Mouse (Mus musculus): ENCODE measurements around the gene Hdac9. TPM values are rescaled to one million over a fixed set of nuclear protein-coding genes. Genes with fewer than 3 reads are reported as not detected.

Hdac9 gene
- polyA plus RNA-seq, 1 experiment from 2014 or later: 7.3 TPM

GRCm38 (mm10) chr12:34776170-34776569, 140.7 kb downstream of the Hdac9 start:
- no peak for ATAC-seq (ENCODE audit: insufficient number of reproducible peaks, insufficient read depth, low FRiP score, low TSS enrichment)
- 40% methylated on average over 3 of the region's 3 CpGs for WGBS
- Histone ChIP-seq H3K4me2 (replicated peaks) (no peak overlapping the region), H3K4me3 (no peak overlapping the region), H3K9ac (no peak overlapping the region), H3K36me3 (no peaks in the 10 kb centered on the region), H3K27ac (no peak overlapping the region), H3K9me3 (no peaks in the 10 kb centered on the region), H3K4me1 (peaks cover 3% of the 10 kb centered on the region; the same call in 1 of the 2 replicates), H3K27me3 (no peaks in the 10 kb centered on the region)

- H3K9ac ChIP-seq: no peak overlapping the region
- no peak overlapping the region for H3K4me3 ChIP-seq
- no peak overlapping the region for H3K4me2 ChIP-seq (replicated peaks)
- H3K9me3 ChIP-seq: no peaks in the 10 kb centered on the region
- no peak for ATAC-seq (ENCODE audit: insufficient number of reproducible peaks, insufficient read depth, low FRiP score, low TSS enrichment)
- no peak overlapping the region for H3K27ac ChIP-seq
- no peaks in the 10 kb centered on the region for H3K36me3 ChIP-seq
- H3K4me1 ChIP-seq: peaks cover 3% of the 10 kb centered on the region; the same call in 1 of the 2 replicates
- H3K27me3 ChIP-seq: no peaks in the 10 kb centered on the region
- WGBS: 64% methylated on average over 5 of the region's 5 CpGs
These were observed 142.8 kb downstream of the Hdac9 start for GRCm38 (mm10) chr12:34774071-34774470.

DNA sequence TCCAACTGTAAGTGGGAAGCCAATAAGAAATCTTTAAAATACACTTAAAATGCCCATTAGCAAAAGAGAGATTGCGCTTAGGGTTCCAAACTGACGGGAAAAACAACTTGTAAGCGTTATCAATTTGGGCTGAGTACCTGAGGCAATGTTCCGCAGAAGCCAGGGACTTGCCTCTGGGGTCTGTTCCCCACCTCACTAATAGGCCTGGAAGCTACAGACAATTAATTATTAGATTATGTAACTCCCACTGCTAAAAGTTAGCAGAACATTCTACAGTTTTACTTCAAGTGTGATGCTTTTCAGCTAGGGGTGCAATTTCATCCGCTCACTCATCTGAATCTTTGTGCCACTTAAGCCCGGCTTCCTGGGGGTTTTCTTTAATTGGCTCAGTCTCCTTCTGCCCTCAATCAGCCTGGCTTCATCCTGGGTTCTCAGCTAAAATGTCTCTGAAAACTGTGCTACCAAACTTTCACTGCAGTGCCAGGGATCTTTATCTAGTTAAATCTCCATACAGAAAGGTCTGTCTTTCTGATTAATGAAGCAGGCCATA, 149.6 kb downstream of the Hdac9 start:
- Histone ChIP-seq H3K4me3 (no peak overlapping the region), H3K9ac (no peak overlapping the region), H3K4me2 (replicated peaks) (no peak overlapping the region), H3K4me1 (no peaks in the 10 kb centered on the region), H3K27me3 (no peaks in the 10 kb centered on the region), H3K27ac (no peak overlapping the region), H3K36me3 (no peaks in the 10 kb centered on the region), H3K9me3 (no peaks in the 10 kb centered on the region)
- WGBS: 70% methylated on average over 6 of the region's 6 CpGs
- ATAC-seq (ENCODE audit: insufficient number of reproducible peaks, insufficient read depth, low FRiP score, low TSS enrichment): no peak

- WGBS: 78% methylated on average over 2 of the region's 2 CpGs
- H3K27me3 ChIP-seq: no peaks in the 10 kb centered on the region
- H3K9me3 ChIP-seq: no peaks in the 10 kb centered on the region
- no peak overlapping the region for H3K27ac ChIP-seq
- H3K4me2 ChIP-seq (replicated peaks): no peak overlapping the region
- ATAC-seq (ENCODE audit: insufficient number of reproducible peaks, insufficient read depth, low FRiP score, low TSS enrichment): no peak
- H3K36me3 ChIP-seq: no peaks in the 10 kb centered on the region
- no peak overlapping the region for H3K9ac ChIP-seq
- no peaks in the 10 kb centered on the region for H3K4me1 ChIP-seq
- no peak overlapping the region for H3K4me3 ChIP-seq
These were observed 169.6 kb downstream of the Hdac9 start for GRCm38 (mm10) chr12:34747266-34747665.

- Histone ChIP-seq H3K27ac (no peak overlapping the region), H3K27me3 (no peaks in the 10 kb centered on the region), H3K9ac (no peak overlapping the region), H3K36me3 (no peaks in the 10 kb centered on the region), H3K4me1 (no peaks in the 10 kb centered on the region), H3K4me3 (no peak overlapping the region), H3K9me3 (no peaks in the 10 kb centered on the region), H3K4me2 (replicated peaks) (no peak overlapping the region)
- no peak for ATAC-seq (ENCODE audit: insufficient number of reproducible peaks, insufficient read depth, low FRiP score, low TSS enrichment)
- WGBS: 71% methylated on average over 5 of the region's 5 CpGs
These were observed 191.7 kb downstream of the Hdac9 start for GRCm38 (mm10) chr12:34725204-34725603.

DNA sequence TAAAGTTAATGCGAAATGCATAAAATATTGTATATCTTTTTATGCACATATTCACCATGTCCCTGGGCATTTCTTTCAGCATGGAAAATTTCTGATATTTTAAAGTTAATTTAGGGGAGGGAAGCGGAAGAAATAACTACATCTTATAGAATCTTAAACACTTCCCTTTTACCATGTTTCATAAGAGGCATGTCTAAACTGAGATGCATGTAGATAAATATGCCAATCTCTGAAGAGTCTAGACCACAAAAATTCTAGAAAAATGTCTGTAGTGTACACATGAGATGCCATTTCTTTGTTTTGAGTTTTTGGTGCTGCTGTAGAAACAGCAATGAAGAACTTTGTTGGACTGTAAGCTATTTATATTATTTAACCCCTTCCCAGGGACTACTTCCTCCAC, 192.6 kb downstream of the Hdac9 start:
- 87% methylated on average over 2 of the region's 2 CpGs for WGBS
- H3K27me3 ChIP-seq: no peaks in the 10 kb centered on the region

DNA sequence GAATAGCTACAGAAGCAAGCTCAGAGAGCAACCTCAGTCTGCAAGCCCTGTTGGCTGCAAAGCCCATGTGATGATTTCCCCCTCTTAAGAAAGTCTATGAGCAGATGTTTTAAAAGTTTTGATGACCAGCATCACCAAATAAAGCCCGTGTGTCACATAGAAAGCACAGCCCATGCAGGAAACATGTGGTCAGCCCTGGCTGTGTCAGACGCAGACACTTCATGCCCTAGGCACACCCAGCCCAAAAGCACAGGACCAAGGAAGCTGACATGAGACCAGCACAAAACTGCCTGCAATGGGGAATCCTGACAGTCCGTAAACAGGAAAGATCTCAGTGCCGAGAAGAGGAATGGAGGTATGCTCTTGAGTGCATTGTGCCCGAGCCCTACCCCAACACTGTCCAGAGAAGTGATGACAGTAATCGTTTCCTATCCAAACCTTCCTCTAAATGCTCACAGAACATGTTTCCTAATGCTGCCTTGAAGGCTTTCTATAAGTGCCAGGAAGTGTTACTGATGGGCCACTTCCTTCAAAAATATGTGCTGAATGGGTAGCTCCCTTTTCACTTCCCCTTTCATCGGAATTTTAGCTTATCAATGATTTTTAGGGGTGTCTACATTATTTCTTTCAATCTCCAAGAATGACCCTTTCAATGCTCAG, 193.9 kb downstream of the Hdac9 start:
- Histone ChIP-seq H3K9me3 (no peaks in the 10 kb centered on the region), H3K9ac (no peak overlapping the region), H3K4me2 (replicated peaks) (no peak overlapping the region), H3K4me1 (no peaks in the 10 kb centered on the region), H3K4me3 (no peak overlapping the region), H3K27me3 (no peaks in the 10 kb centered on the region), H3K36me3 (no peaks in the 10 kb centered on the region), H3K27ac (no peak overlapping the region)
- ATAC-seq (ENCODE audit: insufficient number of reproducible peaks, insufficient read depth, low FRiP score, low TSS enrichment): no peak
- 65% methylated on average over 7 of the region's 7 CpGs for WGBS

More for the DNA sequence above, 192.6 kb downstream of the Hdac9 start:
- no peaks in the 10 kb centered on the region for H3K9me3 ChIP-seq
- H3K36me3 ChIP-seq: no peaks in the 10 kb centered on the region
- no peak overlapping the region for H3K9ac ChIP-seq
- no peak overlapping the region for H3K4me3 ChIP-seq
- H3K4me1 ChIP-seq: no peaks in the 10 kb centered on the region
- H3K27ac ChIP-seq: no peak overlapping the region
- no peak for ATAC-seq (ENCODE audit: insufficient number of reproducible peaks, insufficient read depth, low FRiP score, low TSS enrichment)
- no peak overlapping the region for H3K4me2 ChIP-seq (replicated peaks)

- Histone ChIP-seq H3K27me3 (no peaks in the 10 kb centered on the region), H3K36me3 (no peaks in the 10 kb centered on the region), H3K9ac (no peak overlapping the region), H3K4me2 (replicated peaks) (no peak overlapping the region), H3K27ac (no peak overlapping the region), H3K4me3 (no peak overlapping the region), H3K9me3 (no peaks in the 10 kb centered on the region), H3K4me1 (no peaks in the 10 kb centered on the region)
- no peak for ATAC-seq (ENCODE audit: insufficient number of reproducible peaks, insufficient read depth, low FRiP score, low TSS enrichment)
- WGBS: 69% methylated on average over 2 of the region's 2 CpGs
These were observed 196.0 kb downstream of the Hdac9 start for GRCm38 (mm10) chr12:34720906-34721305.

GRCm38 (mm10) chr12:34714266-34714939, 202.5 kb downstream of the Hdac9 start:
- no peak overlapping the region for H3K9ac ChIP-seq
- no peak for ATAC-seq (ENCODE audit: insufficient number of reproducible peaks, insufficient read depth, low FRiP score, low TSS enrichment)
- H3K4me1 ChIP-seq: peaks cover 6% of the 10 kb centered on the region; the same call in 1 of the 2 replicates
- no peaks in the 10 kb centered on the region for H3K9me3 ChIP-seq
- WGBS: 35% methylated on average over 14 of the region's 14 CpGs
- no peak overlapping the region for H3K4me3 ChIP-seq
- no peak overlapping the region; the same call in 1 of the 2 replicates for H3K27ac ChIP-seq
- H3K27me3 ChIP-seq: no peaks in the 10 kb centered on the region
- no peaks in the 10 kb centered on the region for H3K36me3 ChIP-seq
- H3K4me2 ChIP-seq (replicated peaks): peak overlapping the region; percentile 22

DNA sequence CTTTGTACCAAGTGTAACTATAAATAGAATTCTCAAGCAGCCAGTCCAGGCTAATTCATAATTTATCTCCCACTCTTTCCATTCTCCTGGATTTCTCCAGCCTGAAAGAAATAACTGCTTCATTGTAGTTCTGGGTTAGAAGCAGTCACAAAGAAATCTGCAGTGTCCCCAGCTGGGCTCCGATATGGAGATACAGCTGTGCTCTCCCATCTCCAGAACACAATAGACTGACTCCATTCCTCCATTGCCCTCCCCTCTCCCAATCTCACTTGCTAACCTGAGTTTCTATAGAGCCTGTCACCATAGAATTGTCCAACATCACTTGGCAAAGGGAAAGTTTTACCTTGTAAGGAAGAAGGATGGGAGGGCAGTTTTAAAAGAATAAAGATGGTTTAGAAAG, 218.9 kb downstream of the Hdac9 start:
- H3K4me3 ChIP-seq: no peak overlapping the region
- H3K9ac ChIP-seq: no peak overlapping the region
- no peak overlapping the region for H3K27ac ChIP-seq
- WGBS: 71% methylated on average over 1 of the region's 1 CpGs
- no peaks in the 10 kb centered on the region for H3K9me3 ChIP-seq
- H3K36me3 ChIP-seq: no peaks in the 10 kb centered on the region
- no peaks in the 10 kb centered on the region for H3K4me1 ChIP-seq
- no peak overlapping the region for H3K4me2 ChIP-seq (replicated peaks)
- no peaks in the 10 kb centered on the region for H3K27me3 ChIP-seq
- no peak for ATAC-seq (ENCODE audit: insufficient number of reproducible peaks, insufficient read depth, low FRiP score, low TSS enrichment)

DNA sequence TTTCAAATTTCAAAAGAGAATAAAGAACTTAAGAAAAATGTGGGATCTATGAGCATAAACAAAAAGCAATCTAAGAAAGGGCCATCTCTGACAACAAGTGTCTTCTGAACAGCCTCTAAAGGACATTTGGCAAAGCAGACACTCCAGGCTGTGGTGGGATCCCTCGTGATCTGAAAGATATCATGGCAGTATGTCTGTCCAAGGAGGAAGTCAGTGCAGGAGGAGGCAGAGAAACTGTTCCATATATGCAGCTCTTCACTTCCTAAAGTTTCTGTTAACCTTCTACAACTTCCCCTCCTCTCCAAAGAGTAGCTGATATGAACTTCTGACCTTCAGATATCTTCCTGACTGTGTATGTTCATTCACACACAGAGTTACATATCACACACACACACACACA, 220.2 kb downstream of the Hdac9 start:
- H3K9ac ChIP-seq: no peak overlapping the region
- no peak overlapping the region for H3K4me3 ChIP-seq
- no peak overlapping the region for H3K27ac ChIP-seq
- no peaks in the 10 kb centered on the region for H3K27me3 ChIP-seq
- no peaks in the 10 kb centered on the region for H3K4me1 ChIP-seq
- 78% methylated on average over 1 of the region's 1 CpGs for WGBS
- no peak overlapping the region for H3K4me2 ChIP-seq (replicated peaks)
- no peak for ATAC-seq (ENCODE audit: insufficient number of reproducible peaks, insufficient read depth, low FRiP score, low TSS enrichment)
- no peaks in the 10 kb centered on the region for H3K36me3 ChIP-seq
- H3K9me3 ChIP-seq: no peaks in the 10 kb centered on the region

- H3K27ac ChIP-seq: no peak overlapping the region
- no peaks in the 10 kb centered on the region for H3K36me3 ChIP-seq
- H3K4me3 ChIP-seq: no peak overlapping the region
- ATAC-seq (ENCODE audit: insufficient number of reproducible peaks, insufficient read depth, low FRiP score, low TSS enrichment): no peak
- no peaks in the 10 kb centered on the region for H3K27me3 ChIP-seq
- 64% methylated on average over 4 of the region's 4 CpGs for WGBS
- no peaks in the 10 kb centered on the region for H3K9me3 ChIP-seq
- no peak overlapping the region for H3K4me2 ChIP-seq (replicated peaks)
- no peak overlapping the region for H3K9ac ChIP-seq
- no peaks in the 10 kb centered on the region for H3K4me1 ChIP-seq
These were observed 228.0 kb downstream of the Hdac9 start for GRCm38 (mm10) chr12:34688941-34689340.
